Mouse (Mus musculus) limb, embryonic 11.5 days (tissue): ENCODE measurements around the gene Mfap1a. TPM values are rescaled to one million over a fixed set of nuclear protein-coding genes. Genes with fewer than 3 reads are reported as not detected.
A peak's percentile ranks its signal among the peaks of the same experiment; 100 is the strongest.

Experiments
- ATAC-seq: fragments of 200-750 bp; cut with Nextera tagmentation; 2 replicates; pipeline ENCODE4 v1.8.0; 2017; ENCODE audit warnings: low read depth; ENCODE audit not compliant: insufficient number of reproducible peaks, low FRiP score, low TSS enrichment
- DNase-seq: peaks from one replicate; pipeline ENCODE4 v3.0.0-alpha.2; 2015; ENCODE audit warnings: low spot score
- H3K27ac ChIP-seq: fragments of 300-500 bp; sonication (generic); replicated peaks from 2 replicates; pipeline ENCODE4 v1.5.1; 2014; ENCODE audit warnings: low read depth, mild to moderate bottlenecking, low read length
- H3K27me3 ChIP-seq: fragments of 300-500 bp; sonication (generic); 2 replicates; pipeline ENCODE4 v1.6.1; 2014; ENCODE audit warnings: mild to moderate bottlenecking, low read length, mixed read lengths; ENCODE audit not compliant: control insufficient read depth, insufficient read depth
- H3K36me3 ChIP-seq: fragments of 300-500 bp; sonication (generic); 2 replicates; pipeline ENCODE4 v1.6.1; 2014; ENCODE audit warnings: mild to moderate bottlenecking, low read length, moderate library complexity, mixed read lengths; ENCODE audit not compliant: control insufficient read depth, insufficient read depth
- H3K4me1 ChIP-seq: fragments of 300-500 bp; sonication (generic); 2 replicates; pipeline ENCODE4 v1.6.1; 2014; ENCODE audit warnings: low read length, mixed read lengths; ENCODE audit not compliant: control insufficient read depth, insufficient read depth
- H3K4me2 ChIP-seq: fragments of 300-500 bp; sonication (generic); 2 replicates; pipeline ENCODE4 v1.6.1; 2014; ENCODE audit warnings: low read depth, mild to moderate bottlenecking, moderate library complexity; ENCODE audit not compliant: severe bottlenecking
- H3K4me3 ChIP-seq: fragments of 300-500 bp; sonication (generic); 2 replicates; pipeline ENCODE4 v1.5.1; 2014; ENCODE audit warnings: low read depth, low read length
- H3K9ac ChIP-seq: fragments of 300-500 bp; sonication (generic); 2 replicates; pipeline ENCODE4 v1.6.1; 2014; ENCODE audit warnings: mild to moderate bottlenecking, low read length
- H3K9me3 ChIP-seq: fragments of 300-500 bp; sonication (generic); 2 replicates; pipeline ENCODE4 v1.6.1; 2016; ENCODE audit warnings: low read length; ENCODE audit not compliant: control insufficient read depth
- WGBS: fragments of 180-500 bp; shearing (Covaris S2); extraction: QIAGEN DNeasy Blood & Tissue Kit; methylation state at CpG from one replicate; pipeline ENCODE4 v1.1.7; 2014; 5-methylcytosine and 5-hydroxymethylcytosine counted together
- polyA plus RNA-seq: library from polyadenylated mRNA; unstranded; fragments of >200 nt; fragmentation: Nextera tagmentation; extraction: Ambion mirVana; gene quantifications from 2 replicates; pipeline ENCODE4 v1.2.1, GENCODE M21; 2014

Mfap1a gene
- polyA plus RNA-seq, 1 experiment from 2014 or later: 33.7 TPM

DNA sequence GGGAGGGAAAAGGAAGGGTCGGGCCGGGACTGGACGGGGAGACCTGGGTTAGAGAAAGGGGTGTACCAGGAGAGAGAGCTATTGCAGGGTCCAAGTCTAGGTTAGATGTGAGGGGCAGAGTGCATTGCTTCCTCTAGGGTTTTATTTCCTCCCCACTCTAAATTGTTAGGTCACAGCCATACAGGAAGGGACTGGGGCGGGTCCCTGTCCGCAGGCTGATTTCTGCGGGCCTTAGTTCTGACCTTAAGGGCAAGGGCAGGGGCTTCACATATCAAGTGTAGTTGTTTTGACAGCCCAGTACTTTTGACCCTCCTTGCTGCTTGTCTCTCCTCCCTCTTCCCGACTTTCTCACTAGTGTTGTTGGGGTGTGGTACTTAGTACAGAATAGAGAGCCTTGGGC, 56.4 kb downstream of the Mfap1a start:
- H3K4me1 ChIP-seq: peaks cover 13% of the 10 kb centered on the region
- WGBS: 1% methylated on average over 7 of the region's 7 CpGs
- peak overlapping the region; percentile 100 for H3K4me3 ChIP-seq
- H3K4me2 ChIP-seq: peak overlapping the region; percentile 85
- H3K27me3 ChIP-seq: no peaks in the 10 kb centered on the region
- no peaks in the 10 kb centered on the region for H3K9me3 ChIP-seq
- H3K27ac ChIP-seq: no peak overlapping the region
- ATAC-seq (no peak), DNase-seq (no peak)
- H3K9ac ChIP-seq: peak overlapping the region; percentile 94
- H3K36me3 ChIP-seq: peaks cover 7% of the 10 kb centered on the region; the same call in 1 of the 2 replicates

DNA sequence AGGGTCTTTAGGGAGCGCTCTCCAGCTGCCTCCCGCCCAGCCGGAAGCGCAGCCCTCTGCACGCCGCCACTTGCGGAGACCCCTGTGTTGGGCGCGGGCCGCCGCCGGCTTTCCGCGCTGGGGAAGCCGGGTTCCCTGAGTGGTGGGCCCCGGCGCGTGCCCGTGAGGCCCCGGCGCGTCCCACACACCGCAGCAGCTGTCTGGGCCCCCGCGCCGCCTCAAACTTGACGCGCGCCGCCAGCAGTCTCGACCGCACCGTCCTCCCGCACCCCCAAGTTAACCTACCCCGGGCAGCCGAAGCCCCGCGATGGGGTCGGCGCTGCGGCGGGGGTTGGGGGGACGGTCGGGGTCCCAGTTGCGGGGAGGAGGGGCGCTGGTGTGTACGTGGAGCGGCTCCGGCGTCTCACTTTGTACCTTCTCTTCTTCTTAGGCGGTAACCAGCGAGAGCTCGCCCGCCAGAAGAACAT, 56.9 kb downstream of the Mfap1a start:
- peak overlapping the region; percentile 85 for H3K4me2 ChIP-seq
- DNase-seq (peak; percentile 54), ATAC-seq (peak; percentile 0)
- peak overlapping the region; percentile 90; the same call in 1 of the 2 replicates for H3K27ac ChIP-seq
- WGBS: under 1% methylated on average over 53 of the region's 54 CpGs
- peak overlapping the region; percentile 100 for H3K4me3 ChIP-seq
- H3K9ac ChIP-seq: peak overlapping the region; percentile 94
- H3K4me1 ChIP-seq: peaks cover 13% of the 10 kb centered on the region
- no peaks in the 10 kb centered on the region for H3K27me3 ChIP-seq
- peaks cover 7% of the 10 kb centered on the region; the same call in 1 of the 2 replicates for H3K36me3 ChIP-seq
- no peaks in the 10 kb centered on the region for H3K9me3 ChIP-seq

DNA sequence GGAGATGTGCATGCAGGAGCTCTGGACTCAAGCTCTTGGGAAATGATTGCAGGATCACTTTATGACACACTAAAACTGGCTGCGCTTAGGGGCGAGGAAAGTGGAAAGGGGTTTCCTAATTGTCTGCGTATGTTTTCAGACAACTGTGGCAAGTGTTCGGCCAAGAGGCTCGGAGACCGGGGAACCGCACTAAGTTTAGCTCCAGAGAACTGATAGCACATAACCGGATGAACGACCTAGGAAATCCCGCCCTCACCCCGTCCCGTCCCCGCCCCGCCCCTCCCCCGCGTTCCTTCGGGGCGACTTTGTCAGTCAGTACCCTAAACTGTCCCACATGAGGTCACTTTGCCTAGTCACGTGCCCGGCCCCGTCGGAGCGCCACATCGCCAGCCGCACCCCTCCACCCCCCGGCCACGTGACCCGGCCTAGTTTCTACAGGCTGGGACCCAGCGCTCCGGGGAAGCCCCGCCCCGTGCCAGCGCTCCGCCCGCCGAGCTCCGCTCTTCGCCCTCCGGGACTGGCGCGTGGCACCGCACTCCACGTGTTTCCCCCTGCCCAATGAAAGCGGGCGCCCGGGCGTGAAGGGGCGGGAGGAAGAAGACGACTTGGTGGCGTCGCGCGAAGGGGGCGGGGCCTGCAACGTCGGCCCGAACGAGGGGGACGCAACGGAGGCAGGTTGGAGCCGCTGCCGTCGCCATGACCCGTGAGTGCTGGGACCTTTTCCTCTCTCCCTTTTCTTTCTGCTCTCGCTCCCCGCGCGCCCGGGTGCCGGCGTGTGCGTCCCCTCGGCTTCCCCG, 57.5 kb downstream of the Mfap1a start, which contains the start of gene Serf2:
Serf2 (plus strand) TSS at position 457 of the 797 bp plus-strand sequence.
- Histone ChIP-seq H3K4me1 (peaks cover 13% of the 10 kb centered on the region), H3K4me3 (peak within 1 kb of the TSS; percentile 100), H3K9ac (peak within 1 kb of the TSS; percentile 94), H3K27me3 (no peaks in the 10 kb centered on the region), H3K36me3 (peaks cover 5% of the 10 kb centered on the region; the same call in 1 of the 2 replicates), H3K9me3 (no peaks in the 10 kb centered on the region), H3K4me2 (peak within 1 kb of the TSS; percentile 85), H3K27ac (peak within 1 kb of the TSS; percentile 90)
- DNase-seq (peak; percentile 99), ATAC-seq (peak; percentile 98)
- WGBS: under 1% methylated on average over 64 of the region's 74 CpGs

DNA sequence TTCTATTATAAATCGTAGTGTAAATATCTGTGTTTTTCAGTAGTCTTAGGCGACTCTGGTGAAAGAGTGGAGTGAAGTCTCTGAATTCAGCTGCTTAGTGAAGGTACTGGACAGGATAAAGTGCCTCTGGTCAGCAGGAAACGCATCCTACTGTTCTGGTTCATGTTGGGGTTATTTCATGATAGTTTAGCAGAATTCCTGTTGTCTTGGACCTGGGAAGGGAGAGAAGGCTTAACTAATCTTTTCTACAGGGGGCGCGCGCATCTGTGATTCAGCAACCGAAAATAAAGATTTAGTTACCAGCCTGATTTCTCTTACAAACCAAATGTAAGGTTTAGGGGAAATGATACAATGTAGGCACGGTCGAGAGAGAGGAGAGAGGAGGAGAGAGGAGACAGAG, 58.3 kb downstream of the Mfap1a start:
- no peak for ATAC-seq

DNA sequence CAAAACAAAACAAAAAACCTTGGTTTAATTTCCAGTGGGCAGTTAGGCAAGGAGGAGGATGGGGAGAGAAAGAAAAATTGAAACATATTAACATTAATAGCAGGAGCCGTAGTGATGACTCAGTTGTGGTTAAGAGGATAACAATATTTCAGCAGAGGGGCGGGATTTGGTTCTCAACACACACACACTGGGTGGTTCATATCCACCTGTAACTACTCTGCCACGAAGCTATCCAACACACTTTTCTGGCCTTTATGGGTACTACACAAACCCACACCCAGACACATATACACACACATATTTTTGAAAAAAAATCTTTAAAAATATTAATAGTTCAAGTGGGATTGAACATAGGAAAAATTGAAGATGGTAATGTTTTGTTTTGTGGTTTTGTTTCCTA, 59.5 kb downstream of the Mfap1a start:
- no peaks in the 10 kb centered on the region for H3K36me3 ChIP-seq
- WGBS: 87% methylated on average over 3 of the region's 3 CpGs
- DNase-seq: no peak
- H3K4me2 ChIP-seq: no peak overlapping the region
- no peak for ATAC-seq
- no peak overlapping the region for H3K27ac ChIP-seq
- no peak overlapping the region for H3K9ac ChIP-seq
- H3K9me3 ChIP-seq: no peaks in the 10 kb centered on the region
- no peak overlapping the region for H3K4me3 ChIP-seq
- H3K27me3 ChIP-seq: no peaks in the 10 kb centered on the region
- peaks cover 14% of the 10 kb centered on the region for H3K4me1 ChIP-seq

More for the DNA sequence above, 58.3 kb downstream of the Mfap1a start:
- WGBS: 17% methylated on average over 9 of the region's 9 CpGs
- Histone ChIP-seq H3K4me3 (peak overlapping the region; percentile 100), H3K9me3 (no peaks in the 10 kb centered on the region), H3K27me3 (no peaks in the 10 kb centered on the region), H3K36me3 (peaks cover 4% of the 10 kb centered on the region; the same call in 1 of the 2 replicates), H3K4me2 (peak overlapping the region; percentile 72), H3K27ac (peak overlapping the region; percentile 68), H3K9ac (peak overlapping the region; percentile 49; the same call in 1 of the 2 replicates), H3K4me1 (peaks cover 13% of the 10 kb centered on the region)
- DNase-seq: peak; percentile 43

DNA sequence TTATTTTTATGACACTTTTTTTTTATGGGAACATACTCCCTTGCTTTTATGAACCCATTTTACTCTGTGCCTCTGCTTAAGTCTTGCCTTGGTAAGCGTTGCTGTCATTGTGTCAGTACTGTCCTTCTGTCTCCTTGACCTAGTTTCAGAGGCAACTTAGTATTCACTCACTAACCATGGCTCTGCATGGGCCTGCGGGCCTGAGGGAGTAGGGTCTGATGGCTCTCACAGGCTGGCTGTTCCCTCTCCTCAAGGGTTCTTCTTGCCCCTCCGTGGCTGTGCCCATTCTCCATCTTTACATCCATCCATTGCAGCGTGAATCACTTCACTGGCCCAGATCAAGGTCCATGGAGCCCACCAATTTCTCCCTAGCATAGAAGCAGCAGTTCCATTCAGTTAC, 60.0 kb downstream of the Mfap1a start:
- H3K4me3 ChIP-seq: no peak overlapping the region
- no peak for DNase-seq
- peaks cover 18% of the 10 kb centered on the region for H3K4me1 ChIP-seq
- no peaks in the 10 kb centered on the region for H3K36me3 ChIP-seq
- WGBS: 73% methylated on average over 4 of the region's 4 CpGs
- no peak overlapping the region for H3K27ac ChIP-seq
- H3K27me3 ChIP-seq: no peaks in the 10 kb centered on the region
- H3K9me3 ChIP-seq: no peaks in the 10 kb centered on the region
- no peak for ATAC-seq
- no peak overlapping the region for H3K9ac ChIP-seq
- H3K4me2 ChIP-seq: no peak overlapping the region

DNA sequence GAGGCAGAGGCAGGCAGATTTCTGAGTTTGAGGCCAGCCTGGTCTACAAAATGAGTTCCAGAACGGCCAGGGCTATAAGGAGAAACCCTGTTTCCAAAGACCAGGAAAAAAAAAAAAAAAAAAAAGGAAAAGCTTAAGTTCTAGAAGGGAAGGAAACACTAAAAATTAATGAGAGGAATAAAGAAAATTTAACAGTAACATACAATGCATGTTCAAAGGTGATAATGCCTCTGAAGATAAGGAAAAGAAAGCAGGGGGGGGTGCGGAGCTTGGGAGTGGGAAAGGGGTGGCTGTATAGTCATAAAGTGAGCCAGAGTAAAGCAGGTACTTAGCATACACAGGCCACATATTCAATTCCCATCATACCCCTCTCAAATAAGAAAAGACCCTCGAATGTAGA, 61.3 kb downstream of the Mfap1a start:
- Histone ChIP-seq H3K27me3 (no peaks in the 10 kb centered on the region), H3K9me3 (no peaks in the 10 kb centered on the region), H3K4me1 (peaks cover 9% of the 10 kb centered on the region), H3K27ac (no peak overlapping the region), H3K9ac (no peak overlapping the region), H3K4me3 (no peak overlapping the region), H3K4me2 (no peak overlapping the region), H3K36me3 (no peaks in the 10 kb centered on the region)
- WGBS: 77% methylated on average over 3 of the region's 3 CpGs
- ATAC-seq (no peak), DNase-seq (no peak)

DNA sequence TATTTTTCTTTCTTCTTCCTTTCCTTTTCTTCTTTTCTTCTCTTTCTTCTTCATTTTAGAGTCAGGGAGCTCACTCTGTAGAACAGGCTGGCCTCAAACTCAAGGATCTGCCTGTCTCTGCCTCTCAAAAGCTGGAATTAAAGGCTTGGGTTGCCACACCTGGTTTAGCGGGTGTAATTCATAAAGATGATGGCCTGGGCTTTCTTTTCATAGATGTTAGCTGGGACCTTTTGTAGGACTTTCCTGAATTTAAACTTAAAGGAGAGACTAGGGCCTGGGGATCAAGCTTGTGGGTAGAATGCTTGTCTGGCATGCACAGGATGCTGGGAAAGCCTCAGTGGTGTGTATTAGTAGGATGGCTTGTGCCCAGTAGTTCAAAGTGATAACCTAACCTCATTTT, 62.3 kb downstream of the Mfap1a start, which contains the start of gene Ell3:
Ell3 (minus strand) TSS at position 101 of the 400 bp plus-strand sequence.
- no peaks in the 10 kb centered on the region for H3K27me3 ChIP-seq
- ATAC-seq (no peak), DNase-seq (no peak)
- no peaks in the 10 kb centered on the region for H3K9me3 ChIP-seq
- no peak within 1 kb of the TSS for H3K9ac ChIP-seq
- H3K4me3 ChIP-seq: 0 out of 2 replicates have a peak within 1 kb of the TSS, but pooled peaks have one; percentile 35
- WGBS: 78% methylated on average over 1 of the region's 1 CpGs
- 0 out of 2 replicates have a peak, but pooled peaks cover 8% of the 10 kb centered on the region for H3K4me1 ChIP-seq
- H3K27ac ChIP-seq: no peak within 1 kb of the TSS
- peak within 1 kb of the TSS; percentile 91; the same call in 1 of the 2 replicates for H3K4me2 ChIP-seq
- no peaks in the 10 kb centered on the region for H3K36me3 ChIP-seq
